Mouse (Mus musculus): ENCODE results near the gene Brd2.

DNA sequence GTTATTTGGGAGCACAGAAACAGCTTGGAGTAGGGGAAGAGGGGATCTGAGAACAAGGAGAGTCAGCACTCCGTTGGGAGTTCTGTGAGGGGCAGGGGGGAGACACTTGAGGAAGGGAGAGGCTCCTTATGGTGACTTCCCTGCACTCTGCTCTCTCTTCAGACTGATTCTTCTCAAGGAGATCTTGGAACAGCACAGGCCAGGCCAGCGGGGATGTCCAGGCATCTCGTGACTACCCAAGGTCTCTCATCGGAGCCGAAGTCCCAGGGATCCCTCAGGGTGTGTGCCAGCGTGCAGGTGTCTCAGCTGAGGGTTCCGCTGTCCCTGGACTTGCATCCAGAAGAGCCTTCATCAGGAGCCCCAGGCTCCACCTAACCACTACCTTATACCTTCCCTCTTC lies 16.2 kb upstream of the Brd2 start:
- TF ChIP-seq CTCF (IDR thresholded peaks at IDR 0.05; ENCODE audit: control insufficient read depth, insufficient read depth, low read length) (no peak), POLR2A (IDR thresholded peaks at IDR 0.05; ENCODE audit: borderline replicate concordance, control insufficient read depth, low read depth, low read length) (no peak)

Data from bone marrow, adult 2 months (tissue).